Mouse (Mus musculus): ENCODE data around the gene Chrnb1.

DNA sequence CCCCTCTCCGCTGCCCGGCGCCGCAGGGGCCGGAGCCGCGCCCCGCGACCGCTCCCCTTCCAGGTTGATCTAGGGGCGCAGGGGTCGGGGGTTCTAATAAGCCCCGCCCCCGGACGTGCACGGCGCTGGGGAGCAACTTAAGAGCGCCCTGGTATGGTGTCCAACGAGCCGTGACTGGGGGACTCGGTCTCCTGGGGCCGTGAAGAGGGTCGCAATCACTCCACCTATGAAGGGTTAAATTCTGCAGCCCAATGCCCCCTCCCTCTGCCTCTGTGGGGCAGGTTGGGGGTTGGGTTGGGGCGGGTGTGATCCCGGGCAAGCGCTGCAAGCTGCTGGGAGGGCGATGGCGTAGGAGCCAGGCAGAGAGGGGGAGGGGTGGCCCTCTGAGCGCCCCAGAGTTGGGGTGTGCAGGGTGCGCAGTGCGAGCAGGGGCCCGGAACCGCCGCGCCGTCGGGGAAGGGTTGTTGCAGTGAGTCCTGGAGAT is 29.6 kb downstream of the Chrnb1 start:
- TF ChIP-seq GATA1 (IDR thresholded peaks at IDR 0.05; ENCODE audit: borderline replicate concordance, low read length) (no peak), FLI1 (IDR thresholded peaks at IDR 0.05; ENCODE audit: low read length) (no peak)
